Mouse (Mus musculus) thymus, adult 2 months (tissue): ENCODE data around the gene Net1. TPM values are rescaled to one million over a fixed set of nuclear protein-coding genes. Genes with fewer than 3 reads are reported as not detected.
A peak's percentile ranks its signal among the peaks of the same experiment; 100 is the strongest.

Experiments
- DNase-seq: peaks from one replicate; pipeline ENCODE4 v3.0.0; 2021
- H3K27ac ChIP-seq: fragments of 200-500 bp; 2 replicates; pipeline ENCODE4 v1.5.1; 2012; ENCODE audit warnings: low read length, control low read depth; ENCODE audit not compliant: control insufficient read depth, insufficient read depth
- H3K27me3 ChIP-seq: fragments of 200-500 bp; 2 replicates; pipeline ENCODE4 v1.6.1; 2012; ENCODE audit warnings: mild to moderate bottlenecking, low read length, moderate library complexity, mixed read lengths; ENCODE audit not compliant: control insufficient read depth, insufficient read depth
- H3K36me3 ChIP-seq: fragments of 200-500 bp; 2 replicates; pipeline ENCODE4 v1.6.1; 2012; ENCODE audit warnings: mild to moderate bottlenecking, low read length, moderate library complexity; ENCODE audit not compliant: control insufficient read depth, insufficient read depth
- H3K4me1 ChIP-seq: fragments of 200-500 bp; replicated peaks from 2 replicates; pipeline ENCODE4 v1.6.1; 2012; ENCODE audit warnings: low read length; ENCODE audit not compliant: control insufficient read depth, insufficient read depth
- H3K4me3 ChIP-seq: fragments of 200-500 bp; 2 replicates; pipeline ENCODE4 v1.5.1; 2012; ENCODE audit warnings: mild to moderate bottlenecking, low read length, control low read depth, moderate library complexity; ENCODE audit not compliant: control insufficient read depth, insufficient read depth
- CTCF ChIP-seq: fragments of 200-500 bp; IDR thresholded peaks from 2 replicates; pipeline ENCODE4 v1.5.1; 2012; ENCODE audit warnings: mild to moderate bottlenecking, control low read depth, low read length, moderate library complexity, borderline replicate concordance; ENCODE audit not compliant: control insufficient read depth, poor library complexity, insufficient read depth; ENCODE audit errors: extremely low read depth
- POLR2A ChIP-seq: fragments of 200-500 bp; IDR thresholded peaks from 2 replicates; pipeline ENCODE4 v1.6.1; 2012; ENCODE audit warnings: mild to moderate bottlenecking, low read length, control low read depth, moderate library complexity; ENCODE audit not compliant: control insufficient read depth, poor library complexity, insufficient read depth; ENCODE audit errors: extremely low read depth
- WGBS: fragments of 180-500 bp; shearing (Covaris S2); methylation state at CpG from one replicate; pipeline ENCODE4 v1.1.7; 2018; 5-methylcytosine and 5-hydroxymethylcytosine counted together
- polyA plus RNA-seq: library from polyadenylated mRNA; depleted of rRNA; stranded (reverse); fragments of >200 nt; gene quantifications from 2 replicates; pipeline ENCODE4 v1.2.3, GENCODE M21; 2012; rRNA removed

Net1 gene
- 24.4 and 29.0 TPM in 2 replicates for polyA plus RNA-seq

- Histone ChIP-seq H3K27me3 (no peaks in the 10 kb centered on the region), H3K36me3 (no peaks in the 10 kb centered on the region)
- peak; percentile 45; the same call in 1 of the 2 replicates for TF ChIP-seq CTCF
- TF ChIP-seq POLR2A, result no peak
Measured at GRCm38 (mm10) chr13:3917571-3918311, at the start of gene Net1, which contains the start of gene Tubal3. Gene Net1 (minus strand): TSS chr13:3918220. Gene Tubal3 (plus strand): TSS chr13:3918274.

GRCm38 (mm10) chr13:3951198-3951914 lies 33.3 kb upstream of the Net1 start:
- WGBS, result 90% methylated on average over 6 of the region's 6 CpGs
- DNase-seq, result no peak
- no peak overlapping the region for H3K27ac ChIP-seq

More at GRCm38 (mm10) chr13:3917571-3918311, at the start of gene Net1, which contains the start of gene Tubal3:
- DNase-seq, result peak; percentile 90
- H3K4me1 ChIP-seq, result peaks cover 3% of the 10 kb centered on the region; the same call in 1 of the 2 replicates
- no peak within 1 kb of the TSS for H3K27ac ChIP-seq
- peak within 1 kb of the TSS; percentile 93 for H3K4me3 ChIP-seq
- WGBS, result under 1% methylated on average over 52 of the region's 52 CpGs

GRCm38 (mm10) chr13:3949477-3949876 lies 31.5 kb upstream of the Net1 start:
- no peak for TF ChIP-seq CTCF
- H3K27ac ChIP-seq, result no peak overlapping the region
- H3K27me3 ChIP-seq, result no peaks in the 10 kb centered on the region
- H3K4me1 ChIP-seq, result no peaks in the 10 kb centered on the region; the same call in 1 of the 2 replicates
- 93% methylated on average over 4 of the region's 4 CpGs for WGBS
- H3K36me3 ChIP-seq, result no peaks in the 10 kb centered on the region
- DNase-seq, result no peak
- H3K4me3 ChIP-seq, result no peak overlapping the region

More at GRCm38 (mm10) chr13:3951198-3951914, 33.3 kb upstream of the Net1 start:
- Histone ChIP-seq H3K36me3 (no peaks in the 10 kb centered on the region), H3K4me1 (no peaks in the 10 kb centered on the region), H3K27me3 (no peaks in the 10 kb centered on the region), H3K4me3 (no peak overlapping the region)
- TF ChIP-seq POLR2A (no peak), CTCF (no peak)

- 93% methylated on average over 4 of the region's 4 CpGs for WGBS
- H3K4me1 ChIP-seq, result no peaks in the 10 kb centered on the region; the same call in 1 of the 2 replicates
- TF ChIP-seq CTCF (no peak), POLR2A (no peak)
- H3K27ac ChIP-seq, result no peak overlapping the region
- H3K27me3 ChIP-seq, result no peaks in the 10 kb centered on the region
- H3K4me3 ChIP-seq, result no peak overlapping the region
- no peak for DNase-seq
- H3K36me3 ChIP-seq, result no peaks in the 10 kb centered on the region
Measured at GRCm38 (mm10) chr13:3947267-3947666, 29.2 kb upstream of the Net1 start.

- no peak for DNase-seq
- Histone ChIP-seq H3K4me3 (no peak within 1 kb of the TSS), H3K36me3 (no peaks in the 10 kb centered on the region), H3K4me1 (no peaks in the 10 kb centered on the region; the same call in 1 of the 2 replicates), H3K27me3 (no peaks in the 10 kb centered on the region), H3K27ac (no peak within 1 kb of the TSS)
- TF ChIP-seq POLR2A (no peak), CTCF (no peak)
- 90% methylated on average over 2 of the region's 2 CpGs for WGBS
Measured at GRCm38 (mm10) chr13:3945249-3945648, 27.2 kb upstream of the Net1 start, which contains the start of gene Ucn3. Gene Ucn3 (minus strand): TSS chr13:3945349.

GRCm38 (mm10) chr13:3944699-3945098 lies 26.7 kb upstream of the Net1 start:
- Histone ChIP-seq H3K36me3 (no peaks in the 10 kb centered on the region), H3K4me1 (no peaks in the 10 kb centered on the region; the same call in 1 of the 2 replicates)
- DNase-seq, result no peak

More at GRCm38 (mm10) chr13:3944699-3945098, 26.7 kb upstream of the Net1 start:
- TF ChIP-seq POLR2A, result no peak
- no peak for TF ChIP-seq CTCF
- WGBS, result 85% methylated on average over 7 of the region's 7 CpGs
- no peak overlapping the region for H3K27ac ChIP-seq
- H3K27me3 ChIP-seq, result no peaks in the 10 kb centered on the region
- no peak overlapping the region for H3K4me3 ChIP-seq
